Mouse (Mus musculus) embryonic facial prominence, embryonic 14.5 days (tissue): ENCODE measurements at regions not wholly inside any gene's neighbourhood (a gene's known extent, or its start where the extent isn't known, plus 50 kb on each side); places are given as distances from the start of the nearest gene placed in this dataset.

ENCODE experiments used
- ATAC-seq: fragments of 200-750 bp; cut with Nextera tagmentation; 2 replicates; pipeline ENCODE4 v1.8.0; 2017; ENCODE audit warnings: low read depth, moderate number of reproducible peaks, moderate TSS enrichment
- DNase-seq: peaks from one replicate; pipeline ENCODE4 v3.0.0-alpha.2; 2015; ENCODE audit warnings: low spot score
- H3K27ac ChIP-seq: fragments of 300-500 bp; sonication (generic); replicated peaks from 2 replicates; pipeline ENCODE4 v1.5.1; 2014; ENCODE audit warnings: low read depth, mild to moderate bottlenecking, low read length, moderate library complexity
- H3K27me3 ChIP-seq: fragments of 300-500 bp; sonication (generic); replicated peaks from 2 replicates; pipeline ENCODE4 v1.6.1; 2014; ENCODE audit warnings: low read length; ENCODE audit not compliant: control insufficient read depth, insufficient read depth
- H3K36me3 ChIP-seq: fragments of 300-500 bp; sonication (generic); 2 replicates; pipeline ENCODE4 v1.6.1; 2014; ENCODE audit warnings: low read length, mixed read lengths; ENCODE audit not compliant: control insufficient read depth, insufficient read depth
- H3K4me1 ChIP-seq: fragments of 300-500 bp; sonication (generic); 2 replicates; pipeline ENCODE4 v1.6.1; 2014; ENCODE audit warnings: antibody characterized with exemption, low read length; ENCODE audit not compliant: control insufficient read depth, insufficient read depth
- H3K4me2 ChIP-seq: fragments of 300-500 bp; sonication (generic); 2 replicates; pipeline ENCODE4 v1.6.1; 2014; ENCODE audit warnings: low read depth, mild to moderate bottlenecking, low read length, moderate library complexity, mixed read lengths
- H3K4me3 ChIP-seq: fragments of 300-500 bp; sonication (generic); 2 replicates; pipeline ENCODE4 v1.5.1; 2014; ENCODE audit warnings: low read depth, mild to moderate bottlenecking, low read length
- H3K9ac ChIP-seq: fragments of 300-500 bp; sonication (generic); 2 replicates; pipeline ENCODE4 v1.6.1; 2014; ENCODE audit warnings: low read depth, mild to moderate bottlenecking, low read length, moderate library complexity, mixed read lengths
- H3K9me3 ChIP-seq: fragments of 300-500 bp; sonication (generic); 2 replicates; pipeline ENCODE4 v1.6.1; 2016; ENCODE audit warnings: low read length; ENCODE audit not compliant: control insufficient read depth
- WGBS: fragments of 180-500 bp; shearing (Covaris S2); extraction: QIAGEN DNeasy Blood & Tissue Kit; methylation state at CpG from one replicate; pipeline ENCODE4 v1.1.7; 2014; 5-methylcytosine and 5-hydroxymethylcytosine counted together

GRCm38 (mm10) chr12:107539683-107540082 lies 51.3 kb downstream of the 3110018I06Rik start:
- H3K4me2 ChIP-seq = no peak overlapping the region
- no peak overlapping the region for H3K4me3 ChIP-seq
- DNase-seq = no peak
- H3K4me1 ChIP-seq = peaks cover 4% of the 10 kb centered on the region; the same call in 1 of the 2 replicates
- no peaks in the 10 kb centered on the region for H3K36me3 ChIP-seq
- no peaks in the 10 kb centered on the region for H3K9me3 ChIP-seq
- no peak for ATAC-seq
- no peaks in the 10 kb centered on the region for H3K27me3 ChIP-seq
- no peak overlapping the region for H3K9ac ChIP-seq
- H3K27ac ChIP-seq = no peak overlapping the region
- 78% methylated on average over 3 of the region's 3 CpGs for WGBS

DNA sequence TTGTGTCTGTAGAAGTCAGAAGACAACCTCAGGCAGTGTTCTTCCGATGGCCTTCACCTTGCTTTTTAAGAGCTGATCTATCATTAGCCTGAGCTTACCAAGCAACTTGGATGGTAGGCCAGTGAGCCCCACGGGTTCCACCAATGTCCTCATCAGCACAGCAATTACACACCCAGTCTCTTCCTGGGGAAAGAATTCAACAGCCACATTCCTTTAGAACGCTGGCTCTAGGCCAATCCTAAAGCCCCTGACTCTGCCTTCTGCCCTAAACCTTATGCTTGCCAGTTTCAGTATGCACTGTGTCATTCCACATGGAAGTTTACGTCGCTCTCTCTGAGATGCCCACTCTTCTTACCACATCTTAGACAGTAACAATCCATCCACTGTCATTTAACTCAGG lies 52.8 kb downstream of the 3110018I06Rik start:
- no peaks in the 10 kb centered on the region for H3K9me3 ChIP-seq
- peak; percentile 79 for DNase-seq

GRCm38 (mm10) chr12:107547194-107547885 lies 58.9 kb downstream of the 3110018I06Rik start:
- Histone ChIP-seq H3K9me3 (no peaks in the 10 kb centered on the region), H3K9ac (no peak overlapping the region), H3K4me1 (peaks cover 13% of the 10 kb centered on the region), H3K4me3 (no peak overlapping the region), H3K36me3 (no peaks in the 10 kb centered on the region), H3K27me3 (no peaks in the 10 kb centered on the region), H3K27ac (no peak overlapping the region), H3K4me2 (no peak overlapping the region)
- 47% methylated on average over 5 of the region's 5 CpGs for WGBS
- DNase-seq (no peak), ATAC-seq (no peak)

More for the DNA sequence above, 52.8 kb downstream of the 3110018I06Rik start:
- Histone ChIP-seq H3K36me3 (no peaks in the 10 kb centered on the region), H3K27me3 (no peaks in the 10 kb centered on the region), H3K4me3 (no peak overlapping the region), H3K4me1 (peaks cover 4% of the 10 kb centered on the region; the same call in 1 of the 2 replicates), H3K4me2 (no peak overlapping the region), H3K9ac (no peak overlapping the region), H3K27ac (no peak overlapping the region)
- no peak for ATAC-seq
- WGBS = 35% methylated on average over 5 of the region's 5 CpGs

GRCm38 (mm10) chr12:107547886-107548448 lies 59.5 kb downstream of the 3110018I06Rik start:
- H3K4me3 ChIP-seq = no peak overlapping the region
- WGBS = 51% methylated on average over 3 of the region's 3 CpGs
- ATAC-seq (peak; percentile 94), DNase-seq (peak; percentile 89)
- H3K27ac ChIP-seq = no peak overlapping the region
- no peaks in the 10 kb centered on the region for H3K27me3 ChIP-seq
- peaks cover 13% of the 10 kb centered on the region for H3K4me1 ChIP-seq
- H3K36me3 ChIP-seq = no peaks in the 10 kb centered on the region
- H3K4me2 ChIP-seq = no peak overlapping the region
- no peak overlapping the region for H3K9ac ChIP-seq
- H3K9me3 ChIP-seq = no peaks in the 10 kb centered on the region

GRCm38 (mm10) chr12:107549452-107550296 lies 61.2 kb downstream of the 3110018I06Rik start:
- Histone ChIP-seq H3K27ac (no peak overlapping the region), H3K4me3 (no peak overlapping the region), H3K4me2 (peak overlapping the region; percentile 0; the same call in 1 of the 2 replicates), H3K9me3 (no peaks in the 10 kb centered on the region), H3K36me3 (no peaks in the 10 kb centered on the region), H3K9ac (no peak overlapping the region), H3K27me3 (no peaks in the 10 kb centered on the region), H3K4me1 (peaks cover 13% of the 10 kb centered on the region)
- ATAC-seq (peak; percentile 76; the same call in 1 of the 2 replicates), DNase-seq (peak; percentile 85)
- WGBS = 56% methylated on average over 25 of the region's 25 CpGs

DNA sequence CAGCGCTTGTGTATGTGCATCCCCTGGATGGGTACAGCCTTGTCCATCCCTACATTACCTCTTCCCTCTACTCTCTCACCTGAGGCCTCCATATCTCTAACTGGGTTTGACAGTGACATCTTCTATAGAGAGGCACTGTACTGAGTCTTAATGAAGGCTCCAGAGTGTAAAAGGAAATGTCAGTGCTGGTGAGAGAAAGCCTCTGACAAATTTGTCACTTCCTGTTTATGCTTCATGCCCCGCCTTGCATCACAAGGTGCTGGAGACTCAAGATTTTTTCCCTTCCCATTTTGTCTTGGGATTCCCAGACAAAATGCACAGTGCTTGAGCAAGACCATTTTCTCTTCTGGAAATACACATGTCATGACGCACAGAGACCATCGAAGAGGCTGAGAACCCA lies 70.8 kb downstream of the 3110018I06Rik start:
- Histone ChIP-seq H3K4me3 (no peak overlapping the region), H3K4me2 (no peak overlapping the region), H3K9ac (no peak overlapping the region), H3K27ac (no peak overlapping the region), H3K27me3 (no peaks in the 10 kb centered on the region), H3K36me3 (no peaks in the 10 kb centered on the region), H3K4me1 (no peaks in the 10 kb centered on the region), H3K9me3 (no peaks in the 10 kb centered on the region)
- ATAC-seq = no peak
- DNase-seq = no peak
- 92% methylated on average over 4 of the region's 4 CpGs for WGBS

DNA sequence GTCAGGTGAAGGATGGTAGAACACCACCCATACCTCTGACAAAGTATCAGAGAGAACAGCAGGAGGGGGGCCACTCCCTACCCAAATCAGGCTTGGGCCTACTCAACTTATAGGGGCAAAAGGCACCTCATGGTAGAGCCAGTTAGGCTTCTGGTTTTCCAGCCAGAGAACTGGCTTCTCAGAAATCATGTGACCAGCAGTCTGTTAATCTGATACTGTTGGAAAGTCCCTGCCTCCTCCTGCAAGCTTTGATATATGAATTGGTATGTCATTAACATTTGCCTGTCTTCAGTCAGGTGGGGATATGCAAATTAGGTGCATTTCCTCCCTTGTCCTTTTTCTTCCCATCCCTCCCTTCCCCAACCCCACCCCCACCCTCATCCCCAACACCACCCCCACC lies 71.7 kb downstream of the 3110018I06Rik start:
- Histone ChIP-seq H3K27me3 (no peaks in the 10 kb centered on the region), H3K36me3 (no peaks in the 10 kb centered on the region), H3K4me3 (no peak overlapping the region), H3K4me1 (no peaks in the 10 kb centered on the region), H3K27ac (no peak overlapping the region), H3K9ac (no peak overlapping the region), H3K4me2 (no peak overlapping the region), H3K9me3 (no peaks in the 10 kb centered on the region)
- ATAC-seq = no peak
- DNase-seq = no peak

DNA sequence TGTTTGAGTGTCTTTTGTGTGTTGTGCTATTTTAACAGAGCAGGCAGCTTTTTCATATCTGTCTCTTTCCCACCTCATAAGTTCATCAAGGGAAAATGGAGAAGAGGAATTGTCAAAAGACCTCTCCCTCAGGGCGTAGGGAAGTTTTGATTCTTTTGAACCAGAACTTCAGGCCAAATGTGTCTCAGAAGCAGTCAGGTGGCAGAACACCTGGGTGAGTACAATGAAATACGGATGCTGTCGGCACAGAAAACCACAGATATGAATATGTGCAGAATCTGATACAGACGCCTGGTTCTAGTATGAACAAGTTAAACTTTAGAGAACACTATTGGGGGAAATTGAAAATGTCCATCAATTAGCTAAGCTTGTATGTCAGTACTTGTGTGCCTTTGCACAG lies 84.2 kb downstream of the 3110018I06Rik start:
- ATAC-seq (no peak), DNase-seq (peak; percentile 53)
- Histone ChIP-seq H3K36me3 (no peaks in the 10 kb centered on the region), H3K4me1 (no peaks in the 10 kb centered on the region), H3K4me3 (no peak overlapping the region), H3K4me2 (no peak overlapping the region), H3K27ac (no peak overlapping the region), H3K27me3 (no peaks in the 10 kb centered on the region), H3K9ac (no peak overlapping the region), H3K9me3 (no peaks in the 10 kb centered on the region)
- 78% methylated on average over 4 of the region's 4 CpGs for WGBS
